Mouse (Mus musculus) embryonic facial prominence, embryonic 10.5 days (tissue): ENCODE measurements at regions not wholly inside any gene's neighbourhood (a gene's known extent, or its start where the extent isn't known, plus 50 kb on each side); places are given as distances from the start of the nearest gene placed in this dataset.

ENCODE experiments used
- DNase-seq: peaks from one replicate; pipeline ENCODE4 v3.0.0-alpha.2; 2017; ENCODE audit warnings: low spot score
- H3K27ac ChIP-seq: fragments of 300-500 bp; sonication (generic); replicated peaks from 2 replicates; pipeline ENCODE4 v1.5.1; 2016; ENCODE audit warnings: mild to moderate bottlenecking
- H3K27me3 ChIP-seq: fragments of 300-500 bp; sonication (generic); replicated peaks from 2 replicates; pipeline ENCODE4 v1.6.1; 2016; ENCODE audit warnings: low read depth, mild to moderate bottlenecking; ENCODE audit not compliant: poor library complexity, severe bottlenecking
- H3K36me3 ChIP-seq: fragments of 300-500 bp; sonication (generic); replicated peaks from 2 replicates; pipeline ENCODE4 v1.6.1; 2016; ENCODE audit warnings: mild to moderate bottlenecking, moderate library complexity
- H3K4me1 ChIP-seq: fragments of 300-500 bp; sonication (generic); 2 replicates; pipeline ENCODE4 v1.6.1; 2016
- H3K4me3 ChIP-seq: fragments of 300-500 bp; sonication (generic); 2 replicates; pipeline ENCODE4 v1.5.1; 2016; ENCODE audit warnings: mild to moderate bottlenecking, moderate library complexity
- H3K9me3 ChIP-seq: fragments of 300-500 bp; sonication (generic); 2 replicates; pipeline ENCODE4 v1.6.1; 2016; ENCODE audit warnings: mild to moderate bottlenecking
- WGBS: fragments of 180-500 bp; shearing (Covaris S2); methylation state at CpG from one replicate; pipeline ENCODE4 v1.1.7; 2016; 5-methylcytosine and 5-hydroxymethylcytosine counted together

DNA sequence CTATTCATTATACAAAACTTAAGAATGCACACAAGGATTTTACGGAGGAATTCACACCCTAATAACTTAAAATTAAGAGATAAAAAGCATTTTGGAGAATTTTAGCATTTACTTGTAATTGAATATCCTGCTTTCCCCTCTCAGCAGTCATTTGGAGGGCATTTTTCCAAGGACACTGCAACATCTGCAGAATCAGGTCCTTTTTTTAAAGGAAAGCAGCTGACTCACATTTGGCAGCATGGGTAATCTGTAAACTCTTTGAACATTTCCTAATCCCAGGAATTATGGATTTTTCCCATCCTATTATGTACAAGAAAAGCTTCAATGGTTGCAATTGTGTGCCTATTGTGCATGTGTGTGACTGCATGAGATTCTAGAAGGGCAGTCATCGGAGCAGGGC is 112.0 kb downstream of the Gm19410 start:
- no peaks in the 10 kb centered on the region for H3K27me3 ChIP-seq
- H3K27ac ChIP-seq: no peak overlapping the region
- no peak for DNase-seq
- no peaks in the 10 kb centered on the region for H3K9me3 ChIP-seq
- WGBS: 81% methylated on average over 2 of the region's 2 CpGs
- H3K36me3 ChIP-seq: no peaks in the 10 kb centered on the region
- H3K4me1 ChIP-seq: peaks cover 14% of the 10 kb centered on the region
- no peak overlapping the region for H3K4me3 ChIP-seq

DNA sequence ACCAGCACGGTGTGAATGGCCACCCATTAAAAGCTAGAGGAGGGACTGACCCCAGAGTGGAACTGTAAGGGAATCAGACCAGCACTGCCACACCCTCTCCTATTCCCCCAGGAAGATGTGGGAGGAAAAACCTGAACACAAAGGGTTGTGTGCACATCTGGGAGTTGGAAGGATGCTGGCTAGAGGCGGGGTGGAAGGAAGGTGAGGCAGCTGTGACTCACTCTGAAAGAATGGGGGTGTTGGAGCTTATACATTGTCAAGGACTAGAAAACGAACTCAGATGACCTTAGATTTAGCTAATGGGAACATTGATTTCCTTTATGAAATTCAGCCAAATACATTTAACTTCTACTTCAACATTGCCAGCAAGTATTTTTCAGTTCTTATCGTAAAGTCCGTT is 116.2 kb downstream of the Gm19410 start:
- 75% methylated on average over 5 of the region's 5 CpGs for WGBS
- Histone ChIP-seq H3K36me3 (no peaks in the 10 kb centered on the region), H3K9me3 (0 out of 2 replicates have a peak, but pooled peaks cover 4% of the 10 kb centered on the region)

DNA sequence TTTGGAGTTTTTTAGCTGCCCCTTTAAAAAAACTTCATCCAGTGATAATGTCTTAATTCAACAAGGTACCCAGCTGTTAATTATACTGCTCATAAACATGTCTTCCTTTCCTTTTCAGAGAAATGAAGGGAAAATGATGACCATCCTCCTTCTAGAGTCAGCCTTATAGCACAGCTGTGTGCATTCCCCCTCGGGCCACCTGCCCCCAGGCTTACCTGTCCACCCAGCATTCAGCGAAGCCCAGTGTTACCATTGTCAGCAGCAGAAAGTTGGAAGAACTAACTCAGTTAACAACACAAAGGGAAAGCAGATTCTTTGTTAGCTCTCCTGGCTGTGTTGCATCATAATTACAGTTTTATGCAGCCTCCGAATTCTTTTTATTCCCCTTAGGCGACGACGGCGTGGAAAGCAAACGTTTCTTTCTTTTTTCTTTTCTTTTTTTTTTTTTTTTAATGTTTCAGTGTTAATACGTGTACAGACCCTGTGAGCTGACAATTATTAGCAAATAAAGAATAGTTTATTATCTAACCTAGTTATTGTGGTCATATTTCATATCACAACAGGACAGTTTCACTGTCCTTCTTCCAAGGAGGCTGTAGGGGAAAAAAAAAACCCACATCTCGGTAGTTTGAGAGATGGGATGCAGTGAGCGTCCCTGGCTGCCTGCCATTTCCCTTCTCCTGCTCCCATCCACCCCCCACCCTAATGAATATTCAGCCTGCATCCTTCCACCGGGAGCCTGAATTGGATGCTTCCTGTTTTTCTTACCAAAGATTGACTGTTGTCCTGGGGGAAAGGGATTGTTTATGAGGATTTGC is 117.3 kb downstream of the Gm19410 start:
- no peak overlapping the region for H3K27ac ChIP-seq
- no peak for DNase-seq

More for the DNA sequence above, 116.2 kb downstream of the Gm19410 start:
- DNase-seq: no peak
- Histone ChIP-seq H3K4me1 (peaks cover 13% of the 10 kb centered on the region), H3K27me3 (no peaks in the 10 kb centered on the region), H3K4me3 (no peak overlapping the region), H3K27ac (no peak overlapping the region)

DNA sequence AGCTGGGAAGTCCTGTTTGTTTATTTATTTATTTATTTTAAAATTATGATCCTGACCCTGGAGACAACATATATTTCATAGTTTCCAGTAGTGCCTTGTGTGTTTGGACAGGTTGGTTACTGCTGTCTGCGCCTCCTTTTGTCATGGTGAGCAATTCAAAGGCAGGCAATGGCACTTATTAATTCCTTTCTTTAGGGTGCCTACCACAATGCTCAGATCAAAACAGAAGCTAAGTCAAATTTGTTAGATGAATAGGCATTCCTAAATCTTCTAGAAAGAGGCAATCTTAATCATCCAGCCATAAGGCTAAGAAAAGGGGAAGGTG is 117.8 kb downstream of the Gm19410 start:
- Histone ChIP-seq H3K36me3 (no peaks in the 10 kb centered on the region), H3K9me3 (0 out of 2 replicates have a peak, but pooled peaks cover 4% of the 10 kb centered on the region), H3K4me1 (peaks cover 9% of the 10 kb centered on the region), H3K27ac (no peak overlapping the region), H3K4me3 (no peak overlapping the region), H3K27me3 (no peaks in the 10 kb centered on the region)
- WGBS: 64% methylated on average over 1 of the region's 1 CpGs
- DNase-seq: no peak

More for the DNA sequence above, 117.3 kb downstream of the Gm19410 start:
- no peak overlapping the region for H3K4me3 ChIP-seq
- peaks cover 9% of the 10 kb centered on the region for H3K4me1 ChIP-seq
- 0 out of 2 replicates have a peak, but pooled peaks cover 4% of the 10 kb centered on the region for H3K9me3 ChIP-seq
- WGBS: 23% methylated on average over 12 of the region's 12 CpGs
- H3K27me3 ChIP-seq: no peaks in the 10 kb centered on the region
- H3K36me3 ChIP-seq: no peaks in the 10 kb centered on the region

DNA sequence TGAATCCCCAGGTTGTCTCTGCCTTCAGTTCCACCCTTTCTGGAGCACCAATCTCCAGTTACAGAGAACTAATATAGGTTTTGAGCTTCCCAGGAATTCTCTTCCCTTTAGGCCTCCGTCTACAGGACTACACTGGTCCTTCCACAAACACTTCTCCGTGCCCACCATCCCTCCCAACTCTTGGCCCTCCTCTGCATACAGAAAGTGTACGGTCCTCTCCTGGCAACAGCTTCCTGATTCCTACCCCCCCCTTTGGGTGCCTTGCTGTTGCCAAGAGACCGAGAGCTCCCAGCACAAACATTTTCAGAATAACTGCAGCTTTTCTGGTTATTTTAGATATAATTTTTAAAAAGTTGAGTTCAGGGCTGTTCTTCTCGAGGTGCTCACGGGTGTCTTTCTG is 119.0 kb downstream of the Gm19410 start:
- Histone ChIP-seq H3K9me3 (0 out of 2 replicates have a peak, but pooled peaks cover 4% of the 10 kb centered on the region), H3K27ac (no peak overlapping the region), H3K4me3 (no peak overlapping the region), H3K27me3 (no peaks in the 10 kb centered on the region), H3K36me3 (no peaks in the 10 kb centered on the region), H3K4me1 (peaks cover 17% of the 10 kb centered on the region)
- DNase-seq: no peak
- 81% methylated on average over 6 of the region's 6 CpGs for whole genome bisulfite sequencing

DNA sequence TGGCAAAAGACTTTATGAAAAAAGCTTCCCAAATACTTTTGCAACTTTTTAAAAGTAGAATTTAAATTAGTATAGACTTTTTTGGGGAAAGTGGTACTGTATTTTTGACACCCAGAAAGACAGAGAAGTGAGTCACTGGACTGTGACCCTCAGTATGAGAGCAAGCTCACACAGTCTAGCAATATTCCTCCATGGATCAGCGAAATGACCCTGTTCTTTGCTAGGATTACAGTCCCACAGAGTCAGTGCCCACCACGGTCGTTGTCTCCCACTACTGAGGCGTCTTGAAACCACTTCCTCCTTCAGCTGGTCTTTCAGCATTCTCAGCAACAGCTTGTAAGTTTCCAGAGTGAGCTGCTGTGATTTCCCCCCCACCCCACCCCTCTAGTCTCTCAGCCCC is 124.5 kb downstream of the Gm19410 start:
- 85% methylated on average over 4 of the region's 4 CpGs for WGBS

DNA sequence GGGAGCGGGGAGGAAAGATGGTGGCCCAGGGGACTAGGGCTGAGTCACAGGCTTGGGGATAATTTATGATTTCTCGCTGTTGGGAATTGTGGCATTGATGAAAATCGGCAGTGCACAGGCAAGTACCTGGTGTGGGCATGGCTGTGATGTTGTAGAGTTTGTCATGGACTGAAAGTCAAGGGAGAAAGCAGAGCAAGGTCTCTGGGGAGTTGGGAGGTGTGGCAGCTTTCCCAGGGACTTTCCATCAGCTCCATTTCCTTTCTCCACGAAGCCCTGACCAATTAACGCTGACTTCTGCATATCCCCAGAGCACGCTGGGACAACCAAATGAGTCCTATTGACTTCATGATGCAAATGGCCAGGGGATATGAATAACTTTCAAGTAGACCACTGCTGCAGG is 126.2 kb downstream of the Gm19410 start:
- DNase-seq: no peak
- Histone ChIP-seq H3K4me1 (peaks cover 26% of the 10 kb centered on the region), H3K4me3 (no peak overlapping the region), H3K27ac (no peak overlapping the region), H3K9me3 (no peaks in the 10 kb centered on the region), H3K36me3 (no peaks in the 10 kb centered on the region), H3K27me3 (no peaks in the 10 kb centered on the region)
- WGBS: 82% methylated on average over 6 of the region's 6 CpGs

More for the DNA sequence above, 124.5 kb downstream of the Gm19410 start:
- DNase-seq: no peak
- H3K4me1 ChIP-seq: peaks cover 25% of the 10 kb centered on the region
- no peaks in the 10 kb centered on the region for H3K36me3 ChIP-seq
- no peaks in the 10 kb centered on the region for H3K27me3 ChIP-seq
- H3K4me3 ChIP-seq: no peak overlapping the region
- H3K9me3 ChIP-seq: 0 out of 2 replicates have a peak, but pooled peaks cover 4% of the 10 kb centered on the region
- no peak overlapping the region for H3K27ac ChIP-seq

DNA sequence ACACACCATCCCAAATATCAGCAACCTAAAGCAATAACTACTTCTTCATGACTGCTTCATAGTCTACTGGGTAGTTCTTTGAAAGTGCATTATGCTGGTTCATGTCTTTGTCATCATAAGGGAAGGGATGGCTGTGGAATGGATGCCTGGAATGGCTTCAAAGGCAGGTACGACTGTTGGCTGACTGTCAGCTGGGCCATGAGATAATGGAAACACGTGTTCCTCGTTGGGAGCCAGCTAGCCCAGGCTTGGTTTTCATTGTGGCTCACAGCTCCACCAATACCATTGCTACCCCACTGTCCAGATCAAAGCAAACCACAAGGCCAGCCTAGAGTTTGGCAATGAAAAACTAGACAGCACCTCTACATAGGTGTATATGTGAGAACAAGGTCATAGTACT is 132.9 kb downstream of the Gm19410 start:
- no peaks in the 10 kb centered on the region for H3K36me3 ChIP-seq
- no peaks in the 10 kb centered on the region for H3K27me3 ChIP-seq
- H3K4me3 ChIP-seq: no peak overlapping the region
- H3K27ac ChIP-seq: no peak overlapping the region
- 84% methylated on average over 3 of the region's 3 CpGs for WGBS
- no peak for DNase-seq
- H3K9me3 ChIP-seq: no peaks in the 10 kb centered on the region
- peaks cover 11% of the 10 kb centered on the region for H3K4me1 ChIP-seq

DNA sequence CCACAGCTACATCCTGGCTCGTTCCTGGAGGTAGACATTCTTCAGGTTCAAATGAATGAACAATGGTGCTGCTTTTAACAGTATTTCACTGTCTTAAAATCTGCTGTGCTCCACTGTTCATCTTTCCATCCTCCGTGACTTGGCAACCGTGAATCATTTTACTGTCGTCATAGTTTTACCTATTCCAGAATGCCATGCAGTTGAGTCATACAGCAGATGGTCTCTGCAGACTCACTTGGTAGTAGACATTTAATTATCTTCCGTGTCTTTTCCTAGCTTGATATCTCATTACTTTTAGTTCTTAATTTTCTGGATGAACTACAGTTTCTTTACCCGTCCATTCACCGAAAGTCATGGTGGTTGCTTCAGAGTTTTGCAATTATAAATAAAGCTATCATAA is 135.9 kb downstream of the Gm19410 start:
- Histone ChIP-seq H3K27ac (no peak overlapping the region), H3K9me3 (no peaks in the 10 kb centered on the region), H3K27me3 (no peaks in the 10 kb centered on the region), H3K36me3 (no peaks in the 10 kb centered on the region), H3K4me1 (no peaks in the 10 kb centered on the region), H3K4me3 (no peak overlapping the region)
- DNase-seq: no peak
- WGBS: 91% methylated on average over 7 of the region's 7 CpGs

DNA sequence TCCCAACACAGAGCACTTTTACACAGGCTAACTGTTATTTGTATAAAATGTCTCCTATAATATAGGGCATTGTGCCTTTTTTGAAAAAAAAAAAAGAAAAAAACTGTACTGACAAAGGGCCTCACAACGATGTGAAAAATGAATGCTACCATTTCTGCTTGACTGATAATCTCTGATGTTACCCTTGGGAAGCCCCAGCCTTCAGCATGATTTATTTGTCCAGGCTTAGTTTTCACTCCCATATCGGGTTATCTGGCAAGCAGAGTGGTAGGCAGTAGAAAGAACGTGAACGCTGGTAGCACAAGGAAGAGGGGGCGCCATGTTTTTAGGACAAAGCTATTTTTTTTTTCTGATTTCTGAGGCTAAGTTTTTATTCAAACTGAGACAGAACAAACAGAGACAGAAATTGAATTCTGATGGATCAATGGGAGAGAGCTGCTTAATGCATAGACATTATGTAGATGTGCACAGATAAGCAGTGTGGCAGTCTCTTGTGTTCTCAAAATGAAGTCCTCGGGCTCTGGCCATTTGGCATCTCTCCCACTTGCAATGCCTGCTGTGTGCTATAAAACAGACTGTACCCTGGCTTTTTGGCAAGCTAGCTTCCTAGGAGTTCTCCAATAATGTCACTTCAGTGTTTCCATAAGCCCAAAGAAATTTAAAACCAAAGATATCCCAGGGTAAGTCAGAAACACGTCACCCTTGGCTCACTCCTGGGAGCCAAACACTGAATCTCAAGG is 139.3 kb downstream of the Gm19410 start:
- H3K9me3 ChIP-seq: no peaks in the 10 kb centered on the region
- WGBS: 83% methylated on average over 7 of the region's 7 CpGs
- no peak overlapping the region for H3K27ac ChIP-seq
- H3K27me3 ChIP-seq: no peaks in the 10 kb centered on the region
- DNase-seq: no peak
- H3K4me3 ChIP-seq: no peak overlapping the region
- no peaks in the 10 kb centered on the region for H3K4me1 ChIP-seq
- no peaks in the 10 kb centered on the region for H3K36me3 ChIP-seq

DNA sequence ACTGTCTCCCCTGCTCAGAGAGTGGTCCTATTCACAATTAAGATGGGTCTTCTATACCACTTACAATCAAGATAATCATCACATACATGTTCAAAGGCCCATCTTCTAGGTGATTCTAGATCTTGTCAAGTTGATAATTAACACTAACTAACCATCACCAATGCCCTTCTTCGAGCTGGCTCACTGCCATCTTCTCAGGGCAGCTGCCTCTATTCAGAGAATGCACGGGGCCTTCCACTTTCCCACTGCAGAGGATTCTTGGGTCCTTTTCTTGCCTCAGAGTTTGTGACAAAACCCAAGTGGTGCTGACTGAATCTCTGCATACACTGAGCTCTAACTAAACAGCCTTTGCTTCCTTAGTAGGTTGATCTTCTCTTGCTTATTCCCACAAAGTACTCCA is 142.4 kb downstream of the Gm19410 start:
- Histone ChIP-seq H3K9me3 (no peaks in the 10 kb centered on the region), H3K36me3 (no peaks in the 10 kb centered on the region), H3K27ac (no peak overlapping the region), H3K4me1 (no peaks in the 10 kb centered on the region), H3K27me3 (no peaks in the 10 kb centered on the region), H3K4me3 (no peak overlapping the region)
- DNase-seq: no peak
- WGBS: 91% methylated on average over 2 of the region's 2 CpGs

DNA sequence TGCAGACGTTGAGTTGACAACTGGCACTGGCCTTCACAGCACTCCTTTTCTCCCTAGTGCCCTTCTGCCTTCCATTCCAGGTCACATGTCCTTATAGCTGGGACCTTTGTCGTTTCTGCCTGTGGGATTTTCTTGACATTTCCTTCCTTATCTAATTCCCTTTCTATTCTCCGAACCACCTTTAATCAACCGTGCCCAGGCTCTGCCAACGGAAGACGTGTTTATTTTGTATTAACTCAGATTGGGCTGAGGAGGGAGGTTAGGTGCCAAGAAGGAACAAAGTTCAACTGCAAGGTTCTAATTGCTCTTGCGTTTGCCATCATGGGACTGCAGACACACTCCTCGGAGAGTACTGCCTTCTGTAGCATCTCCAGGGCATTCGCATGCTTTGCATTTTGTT is 146.7 kb downstream of the Gm19410 start:
- no peak overlapping the region for H3K27ac ChIP-seq
- DNase-seq: no peak
- H3K4me1 ChIP-seq: peaks cover 11% of the 10 kb centered on the region; the same call in 1 of the 2 replicates
- no peak overlapping the region for H3K4me3 ChIP-seq
- no peaks in the 10 kb centered on the region for H3K27me3 ChIP-seq
- 83% methylated on average over 9 of the region's 9 CpGs for WGBS
- no peaks in the 10 kb centered on the region for H3K9me3 ChIP-seq
- H3K36me3 ChIP-seq: no peaks in the 10 kb centered on the region
